Mouse (Mus musculus): ENCODE data around the gene Tob1.

DNA sequence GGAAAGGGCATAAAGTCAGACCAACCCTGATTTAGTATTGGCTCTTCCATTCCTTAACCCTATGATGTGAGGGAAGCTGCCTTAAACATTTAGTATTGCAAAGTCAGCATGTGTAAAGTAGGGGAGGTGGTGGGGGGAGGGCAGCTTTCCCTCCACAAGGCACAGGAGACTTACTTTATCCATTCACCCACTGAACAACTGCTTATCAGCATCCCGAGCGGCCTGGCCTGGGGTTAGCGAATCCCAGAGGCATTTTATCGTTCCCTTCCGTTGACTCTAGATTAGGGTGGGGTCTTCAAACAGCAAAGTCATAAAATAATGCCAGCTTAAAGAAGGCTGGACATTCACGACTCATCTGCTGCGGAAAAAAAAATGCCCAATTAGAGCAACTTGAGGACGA is 19.0 kb downstream of the Tob1 start:
- TF ChIP-seq CTCF (IDR thresholded peaks at IDR 0.05; ENCODE audit: control insufficient read depth, insufficient read depth, low read length) (no peak), POLR2A (IDR thresholded peaks at IDR 0.05; ENCODE audit: borderline replicate concordance, control insufficient read depth, low read depth, low read length) (no peak)
